Mouse (Mus musculus) olfactory bulb, adult 2 months (tissue): ENCODE data around the gene Uroc1. TPM values are rescaled to one million over a fixed set of nuclear protein-coding genes. Genes with fewer than 3 reads are reported as not detected.

Experiments
- H3K27ac ChIP-seq: fragments of 200-500 bp; 2 replicates; pipeline ENCODE4 v1.5.1; 2012; ENCODE audit warnings: low read depth, low read length; ENCODE audit not compliant: insufficient read depth
- H3K4me1 ChIP-seq: fragments of 200-500 bp; 2 replicates; pipeline ENCODE4 v1.6.1; 2012; ENCODE audit warnings: low read length; ENCODE audit not compliant: control insufficient read depth, insufficient read depth
- H3K4me3 ChIP-seq: fragments of 200-500 bp; 2 replicates; pipeline ENCODE4 v1.5.1; 2012; ENCODE audit warnings: mild to moderate bottlenecking, low read depth, low read length, moderate library complexity; ENCODE audit not compliant: insufficient read depth
- CTCF ChIP-seq: fragments of 200-500 bp; IDR thresholded peaks from 2 replicates; pipeline ENCODE4 v1.5.1; 2012; ENCODE audit warnings: low read depth, mild to moderate bottlenecking, low read length, moderate library complexity; ENCODE audit not compliant: insufficient read depth
- POLR2A ChIP-seq: fragments of 200-500 bp; IDR thresholded peaks from 2 replicates; pipeline ENCODE4 v1.6.1; 2012; ENCODE audit warnings: mild to moderate bottlenecking, low read depth, low read length, moderate library complexity; ENCODE audit not compliant: insufficient read depth
- WGBS: fragments of 180-500 bp; shearing (Covaris S2); methylation state at CpG from one replicate; pipeline ENCODE4 v1.1.7; 2018; 5-methylcytosine and 5-hydroxymethylcytosine counted together
- polyA plus RNA-seq: library from polyadenylated mRNA; stranded (reverse); fragments of >200 nt; gene quantifications from 2 replicates; pipeline ENCODE4 v1.2.4, GENCODE M21; 2012; ENCODE audit warnings: low replicate concordance; ENCODE audit not compliant: missing spikeins, insufficient read depth, insufficient read length

Gene Uroc1
- polyA plus RNA-seq, 1 experiment: not detected

DNA sequence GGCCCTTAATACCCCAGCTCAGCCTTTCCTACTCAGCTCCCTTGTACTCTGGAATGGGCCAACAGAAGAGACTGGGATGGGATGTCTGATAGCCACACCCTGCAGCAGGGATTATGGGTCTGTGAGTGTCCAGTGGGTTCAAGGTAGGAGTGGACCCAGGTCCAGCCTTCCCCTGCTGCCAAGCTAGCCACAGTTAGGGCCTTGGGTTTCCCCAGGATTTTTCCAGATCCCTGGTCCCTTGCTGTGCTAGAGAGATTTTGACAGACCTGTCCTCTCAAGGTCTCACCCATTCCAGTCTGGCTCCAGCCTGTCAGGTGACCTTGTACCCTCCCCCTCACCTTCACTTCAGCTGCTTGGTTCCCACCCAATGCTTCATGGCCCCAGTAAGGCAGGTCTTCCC, 75.5 kb downstream of the Uroc1 start:
- no peak overlapping the region for H3K27ac ChIP-seq
- H3K4me1 ChIP-seq: no peaks in the 10 kb centered on the region
- no peak overlapping the region for H3K4me3 ChIP-seq
- TF ChIP-seq CTCF (no peak), POLR2A (no peak)

GRCm38 (mm10) chr6:90410972-90411371, 77.9 kb downstream of the Uroc1 start:
- Histone ChIP-seq H3K4me3 (no peak overlapping the region), H3K27ac (no peak overlapping the region), H3K4me1 (no peaks in the 10 kb centered on the region)
- 68% methylated on average over 1 of the region's 1 CpGs for WGBS
- TF ChIP-seq CTCF (no peak), POLR2A (no peak)

GRCm38 (mm10) chr6:90411926-90412325, 78.8 kb downstream of the Uroc1 start:
- H3K27ac ChIP-seq: no peak overlapping the region
- 87% methylated on average over 7 of the region's 7 CpGs for WGBS
- no peak for TF ChIP-seq CTCF
- no peak for TF ChIP-seq POLR2A
- H3K4me3 ChIP-seq: no peak overlapping the region
- no peaks in the 10 kb centered on the region for H3K4me1 ChIP-seq

Other genes with a start within 250 kb of the Uroc1 start
- gene Vmn1r50, start 231.9 kb upstream of the Uroc1 start, polyA plus RNA-seq: not detected in 2 replicates
- gene Vmn1r51, start 210.7 kb upstream of the Uroc1 start, polyA plus RNA-seq: not detected in 2 replicates
- not detected in 2 replicates for gene Vmn1r52, start 158.5 kb upstream of the Uroc1 start, polyA plus RNA-seq
- gene V1ra8, start 130.5 kb upstream of the Uroc1 start, polyA plus RNA-seq: not detected in 2 replicates
- not detected in 2 replicates for gene Vmn1r53, start 108.8 kb upstream of the Uroc1 start, polyA plus RNA-seq
- gene Vmn1r54, start 87.0 kb upstream of the Uroc1 start, polyA plus RNA-seq: not detected in 2 replicates
- gene BC048671, start 32.1 kb upstream of the Uroc1 start, polyA plus RNA-seq: not detected in 2 replicates
- gene Chst13, start 8.1 kb upstream of the Uroc1 start, polyA plus RNA-seq: not detected in 2 replicates
- not detected in 2 replicates for gene Zxdc, start 36.2 kb downstream of the Uroc1 start, polyA plus RNA-seq
- not detected in 2 replicates for gene Cfap100, start 95.5 kb downstream of the Uroc1 start, polyA plus RNA-seq
- not detected in 2 replicates for gene Klf15, start 129.3 kb downstream of the Uroc1 start, polyA plus RNA-seq
- gene Aldh1l1, start 153.1 kb downstream of the Uroc1 start, polyA plus RNA-seq: not detected in 2 replicates